15 mouse cellular contexts compared by ENCODE assay signal in the genomic region with DNA sequence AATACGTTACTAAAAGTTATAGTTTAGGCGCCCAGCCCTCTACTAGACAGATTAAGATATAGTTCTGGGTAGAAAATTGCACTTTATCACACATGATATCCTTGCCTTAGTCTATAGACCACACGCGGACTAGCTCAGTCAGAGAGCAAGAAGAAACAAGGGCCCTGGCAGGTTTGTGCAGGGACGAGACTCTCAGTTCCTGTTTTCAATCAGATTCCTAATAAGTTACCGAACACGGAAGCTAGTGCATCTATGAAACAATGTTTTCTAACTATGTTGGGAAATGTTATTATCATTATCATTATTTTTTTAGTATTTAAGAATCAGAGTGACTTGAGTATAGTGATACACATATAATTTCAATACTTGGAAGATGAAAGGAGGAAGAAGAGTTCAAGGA.
"Had no signal": no experiment of that assay in that cellular context is flagged by ENCODE, and none has a peak within 500 bp of the region (broad histone marks: within the 10 kb centered on the region; RNA-seq: fewer than 3 reads in every experiment).

No protein-coding gene starts in this region.

- H3K36me3 ChIP-seq: neural tube, embryonic 15.5 days; stomach, embryonic 15.5 days had no signal

- H3K27me3 ChIP-seq: neural tube, embryonic 15.5 days; stomach, embryonic 15.5 days had no signal

- H3K4me1 ChIP-seq: stomach, embryonic 15.5 days had no signal

- H3K9ac ChIP-seq: neural tube, embryonic 15.5 days; stomach, embryonic 15.5 days had no signal

- DNase-seq: retina, postnatal 1 day; right cerebral cortex, adult 18-20 months; right cerebral cortex, postnatal 14 days; right cerebral cortex, postnatal 25 days; right cerebral cortex, postnatal 4 days; spleen, adult 18-20 months; thymus, adult 18-20 months; thymus, adult 2 months; thymus, postnatal 14 days; thymus, postnatal 25 days; thymus, postnatal 36 days; thymus, postnatal 4 days had no signal

- H3K4me3 ChIP-seq: neural tube, embryonic 15.5 days; stomach, embryonic 15.5 days had no signal

- H3K27ac ChIP-seq: neural tube, embryonic 15.5 days; stomach, embryonic 15.5 days; stomach, postnatal 0 days had no signal

- H3K4me2 ChIP-seq: neural tube, embryonic 15.5 days; stomach, embryonic 15.5 days had no signal

- H3K9me3 ChIP-seq: neural tube, embryonic 15.5 days; stomach, embryonic 15.5 days had no signal
